Mouse (Mus musculus) lung, adult 2 months (tissue): ENCODE data around the gene Siglece. TPM values are rescaled to one million over a fixed set of nuclear protein-coding genes. Genes with fewer than 3 reads are reported as not detected.
A peak's percentile ranks its signal among the peaks of the same experiment; 100 is the strongest.
"Not testable (repeated sequence)": the region's sequence is repeated elsewhere in the genome, so short reads cannot be mapped to it uniquely, and the experiment has no call there.

Experiments
- DNase-seq: peaks from one replicate; pipeline ENCODE4 v3.0.0; 2022
- H3K4me1 ChIP-seq: fragments of 200-500 bp; 2 replicates; pipeline ENCODE4 v1.6.1; 2011; ENCODE audit warnings: low read length; ENCODE audit not compliant: control insufficient read depth, insufficient read depth
- H3K4me3 ChIP-seq: fragments of 200-500 bp; replicated peaks from 2 replicates; pipeline ENCODE3; 2011; ENCODE audit warnings: low read depth, mild to moderate bottlenecking, control low read depth, low read length; ENCODE audit errors: extremely low read depth
- CTCF ChIP-seq: fragments of 200-500 bp; IDR thresholded peaks from 2 replicates; pipeline ENCODE4 v1.5.1; 2011; ENCODE audit warnings: mild to moderate bottlenecking, low read length, control low read depth; ENCODE audit not compliant: insufficient read depth
- POLR2A ChIP-seq: fragments of 200-500 bp; IDR thresholded peaks from 2 replicates; pipeline ENCODE4 v1.6.1; 2011; ENCODE audit warnings: low read depth, mild to moderate bottlenecking, control low read depth, low read length, borderline replicate concordance; ENCODE audit errors: extremely low read depth
- WGBS: fragments of 180-500 bp; shearing (Covaris S2); methylation state at CpG from one replicate; pipeline ENCODE4 v1.1.7; 2018; 5-methylcytosine and 5-hydroxymethylcytosine counted together
- polyA plus RNA-seq: library from polyadenylated mRNA; depleted of rRNA; stranded (reverse); fragments of >200 nt; gene quantifications from 2 replicates; pipeline ENCODE4 v1.2.3, GENCODE M21; 2012

Gene Siglece
- polyA plus RNA-seq, 1 experiment = 7.0 TPM

GRCm38 (mm10) chr7:43671064-43671808, 11.3 kb upstream of the Siglece start:
- DNase-seq = no peak
- Histone ChIP-seq H3K4me1 (peaks cover 5% of the 10 kb centered on the region; the same call in 1 of the 2 replicates), H3K4me3 (peak overlapping the region; percentile 19)
- WGBS = 54% methylated on average over 11 of the region's 11 CpGs
- TF ChIP-seq CTCF = no peak
- no peak for TF ChIP-seq POLR2A

DNA sequence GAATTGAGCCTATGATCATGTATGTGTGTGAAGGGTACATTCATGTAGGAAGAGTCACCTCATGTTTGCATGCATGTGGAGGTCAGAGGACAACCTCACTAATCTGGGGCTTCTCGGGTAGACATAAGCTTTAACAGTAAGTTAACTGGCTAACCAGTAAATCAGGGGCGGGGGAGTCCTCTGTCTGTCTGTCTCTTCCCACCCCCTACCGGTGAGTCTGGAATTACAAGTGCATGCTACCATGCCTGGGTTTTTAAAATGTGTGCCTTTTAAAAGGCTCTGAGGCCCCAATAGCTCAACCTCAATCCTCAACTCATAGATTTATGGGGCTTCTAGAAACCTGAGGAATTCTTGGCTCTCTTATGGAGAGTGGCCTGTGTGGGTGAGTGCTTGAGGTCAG, 8.6 kb upstream of the Siglece start:
- TF ChIP-seq CTCF (0 out of 2 replicates have a peak, but pooled peaks have one; percentile 13), POLR2A (no peak)
- Histone ChIP-seq H3K4me1 (peaks cover 5% of the 10 kb centered on the region; the same call in 1 of the 2 replicates), H3K4me3 (no peak overlapping the region)
- WGBS = 19% methylated on average over 3 of the region's 3 CpGs
- no peak for DNase-seq

GRCm38 (mm10) chr7:43667221-43667620, 7.3 kb upstream of the Siglece start:
- WGBS = 69% methylated on average over 4 of the region's 4 CpGs

GRCm38 (mm10) chr7:43662804-43663203, 2.8 kb upstream of the Siglece start:
- no peak for TF ChIP-seq POLR2A
- no peak for TF ChIP-seq CTCF
- Histone ChIP-seq H3K4me1 (no peaks in the 10 kb centered on the region), H3K4me3 (no peak overlapping the region)
- no peak for DNase-seq
- WGBS = 67% methylated on average over 1 of the region's 1 CpGs

More at GRCm38 (mm10) chr7:43667221-43667620, 7.3 kb upstream of the Siglece start:
- H3K4me3 ChIP-seq, H3K4me1 ChIP-seq, DNase-seq: not testable (repeated sequence)

- TF ChIP-seq POLR2A (no peak), CTCF (no peak)
- no peak for DNase-seq
- no peak overlapping the region for H3K4me3 ChIP-seq
- WGBS = 49% methylated on average over 6 of the region's 6 CpGs
- no peaks in the 10 kb centered on the region for H3K4me1 ChIP-seq
These were observed 3.7 kb downstream of the Siglece start for GRCm38 (mm10) chr7:43656232-43656631.

- Histone ChIP-seq H3K4me1 (no peaks in the 10 kb centered on the region), H3K4me3 (no peak overlapping the region)
- DNase-seq = no peak
- 58% methylated on average over 3 of the region's 3 CpGs for WGBS
- TF ChIP-seq CTCF (no peak), POLR2A (no peak)
These were observed 5.4 kb downstream of the Siglece start for GRCm38 (mm10) chr7:43654519-43654918.

- DNase-seq = no peak
- WGBS = 81% methylated on average over 6 of the region's 6 CpGs
These were observed 7.3 kb downstream of the Siglece start for GRCm38 (mm10) chr7:43652683-43653082.

GRCm38 (mm10) chr7:43643046-43643652, 16.8 kb downstream of the Siglece start:
- TF ChIP-seq POLR2A (no peak), CTCF (no peak)
- Histone ChIP-seq H3K4me3 (no peak overlapping the region), H3K4me1 (no peaks in the 10 kb centered on the region)
- WGBS = 70% methylated on average over 17 of the region's 17 CpGs
- DNase-seq = no peak

More at GRCm38 (mm10) chr7:43652683-43653082, 7.3 kb downstream of the Siglece start:
- no peaks in the 10 kb centered on the region for H3K4me1 ChIP-seq
- no peak overlapping the region for H3K4me3 ChIP-seq
- TF ChIP-seq CTCF (no peak), POLR2A (no peak)

DNA sequence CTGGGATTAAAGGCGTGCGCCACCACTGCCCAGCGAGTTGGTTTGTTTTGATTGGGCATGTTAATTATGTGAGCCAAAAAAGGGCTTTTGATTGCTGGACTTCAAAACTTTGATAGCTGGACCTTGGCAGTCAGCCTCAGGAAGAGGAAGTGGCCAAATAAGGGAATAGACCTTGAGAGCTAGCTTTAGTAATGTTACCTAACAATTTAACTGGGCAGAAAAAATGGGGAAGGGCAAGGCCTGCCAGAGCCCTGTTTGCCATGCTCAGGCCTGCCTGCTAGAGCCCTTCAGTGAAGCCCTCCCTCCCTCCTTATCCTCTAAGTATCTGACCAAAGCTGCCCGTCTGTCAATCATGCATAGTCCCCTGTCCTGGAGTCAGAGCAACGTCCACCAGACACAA, 17.4 kb downstream of the Siglece start:
- Histone ChIP-seq H3K4me1 (no peaks in the 10 kb centered on the region), H3K4me3 (no peak overlapping the region)
- DNase-seq = no peak
- TF ChIP-seq POLR2A (no peak), CTCF (no peak)
- WGBS = 43% methylated on average over 5 of the region's 5 CpGs

DNA sequence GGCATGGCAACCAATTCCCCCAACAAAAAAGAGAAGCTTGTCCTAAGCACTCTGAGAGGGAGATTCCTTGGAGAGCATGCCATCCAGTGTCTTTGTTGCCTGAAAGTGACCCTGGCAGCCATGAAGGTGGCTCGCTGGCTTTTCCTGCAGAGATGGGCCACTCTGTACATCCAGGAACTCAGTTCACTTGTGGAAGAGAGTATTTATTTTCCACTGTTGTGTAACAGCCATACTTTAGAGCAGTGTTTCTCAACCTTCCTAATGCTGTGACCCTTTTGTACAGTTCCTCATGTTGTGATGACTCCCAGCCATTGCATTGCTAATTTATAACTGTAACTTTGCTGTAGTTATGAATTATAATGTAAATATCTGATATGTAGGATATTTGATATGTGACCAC, 22.8 kb downstream of the Siglece start:
- no peak for DNase-seq
- no peak overlapping the region for H3K4me3 ChIP-seq
- TF ChIP-seq CTCF (no peak), POLR2A (no peak)
- no peaks in the 10 kb centered on the region; the same call in 1 of the 2 replicates for H3K4me1 ChIP-seq
- 66% methylated on average over 1 of the region's 1 CpGs for WGBS
